Mouse (Mus musculus): ENCODE results near the gene Dlg2. TPM values are rescaled to one million over a fixed set of nuclear protein-coding genes. Genes with fewer than 3 reads are reported as not detected.

Gene Dlg2
- total RNA-seq (2017) = 1.7 and 2.2 TPM in 2 replicates

DNA sequence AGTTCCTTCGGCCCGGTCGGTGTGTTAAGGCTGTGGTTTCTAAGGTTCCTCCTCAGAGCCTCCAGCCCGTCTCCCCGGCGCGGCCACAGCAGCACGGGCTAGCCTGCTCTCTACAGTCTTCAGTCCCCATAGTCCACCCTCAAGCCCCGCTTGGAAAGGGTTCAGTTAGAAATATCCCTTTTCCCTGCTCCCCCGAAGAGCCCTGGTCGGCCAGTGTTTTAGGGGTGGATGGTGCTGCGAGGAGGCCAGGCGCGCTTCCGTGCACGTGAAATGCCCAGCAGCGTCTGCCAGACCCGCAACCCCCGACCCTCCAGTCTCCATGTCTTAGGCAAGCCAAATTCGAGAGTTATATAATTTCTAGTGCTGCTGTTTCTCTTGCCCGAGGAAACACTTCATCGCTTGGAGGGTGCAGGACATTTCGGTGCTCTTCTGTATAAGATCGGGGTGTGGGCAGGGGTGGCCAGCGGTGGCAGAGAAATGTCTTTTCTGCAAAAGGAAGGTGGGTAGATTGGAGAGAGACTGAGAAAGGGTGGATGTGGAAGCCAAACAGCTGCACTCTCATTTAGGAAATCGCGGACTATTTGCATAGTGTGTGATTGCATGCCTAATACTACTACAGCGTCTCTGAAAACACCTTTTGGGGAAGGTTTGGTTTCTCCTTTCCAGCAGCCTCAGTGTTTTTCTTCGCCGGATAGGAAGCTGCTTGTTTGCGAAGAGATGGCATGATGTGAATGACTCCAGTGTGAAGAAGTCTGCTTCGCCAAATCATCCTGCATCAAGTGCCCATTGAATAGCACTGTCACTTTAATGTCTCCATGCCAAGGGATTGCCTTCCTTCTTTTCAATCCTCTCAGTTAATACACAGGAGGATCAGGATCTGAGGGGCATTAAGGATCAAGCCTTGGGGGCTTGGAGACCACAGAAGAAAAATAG is at the start of gene Dlg2:
Dlg2 (plus strand) TSS at position 360 of the 933 bp plus-strand sequence.
- ATAC-seq (ENCODE audit: extremely low read depth, insufficient number of reproducible peaks, low FRiP score, poor library complexity, severe bottlenecking) = no peak

GRCm38 (mm10) chr7:90427006-90427405 is 49.5 kb upstream of the Dlg2 start:
- no peak for ATAC-seq (ENCODE audit: extremely low read depth, insufficient number of reproducible peaks, low FRiP score, poor library complexity, severe bottlenecking)

DNA sequence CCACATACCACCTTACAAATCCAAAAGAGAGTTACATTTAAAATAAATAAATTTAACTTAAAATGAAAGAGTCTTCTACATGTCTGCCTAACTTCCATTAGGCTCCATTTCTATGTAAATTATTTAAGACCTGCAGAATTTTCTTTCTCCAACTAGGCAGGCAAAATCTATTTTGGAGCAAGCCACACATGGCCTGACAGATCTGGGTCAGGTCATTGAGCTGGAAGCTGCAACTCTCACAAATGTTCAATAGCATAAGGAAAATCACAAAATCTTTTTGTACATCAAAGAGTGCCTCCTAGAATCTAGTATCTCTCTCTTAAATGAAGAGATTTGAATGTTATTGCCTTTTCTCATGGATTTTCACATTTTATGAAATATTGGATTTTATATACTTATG is 44.3 kb upstream of the Dlg2 start:
- no peak for ATAC-seq (ENCODE audit: extremely low read depth, insufficient number of reproducible peaks, low FRiP score, poor library complexity, severe bottlenecking)

GRCm38 (mm10) chr7:90440044-90440443 is 36.4 kb upstream of the Dlg2 start:
- ATAC-seq (ENCODE audit: extremely low read depth, insufficient number of reproducible peaks, low FRiP score, poor library complexity, severe bottlenecking) = no peak

GRCm38 (mm10) chr7:90442070-90442469 is 34.4 kb upstream of the Dlg2 start:
- no peak for ATAC-seq (ENCODE audit: extremely low read depth, insufficient number of reproducible peaks, low FRiP score, poor library complexity, severe bottlenecking)

DNA sequence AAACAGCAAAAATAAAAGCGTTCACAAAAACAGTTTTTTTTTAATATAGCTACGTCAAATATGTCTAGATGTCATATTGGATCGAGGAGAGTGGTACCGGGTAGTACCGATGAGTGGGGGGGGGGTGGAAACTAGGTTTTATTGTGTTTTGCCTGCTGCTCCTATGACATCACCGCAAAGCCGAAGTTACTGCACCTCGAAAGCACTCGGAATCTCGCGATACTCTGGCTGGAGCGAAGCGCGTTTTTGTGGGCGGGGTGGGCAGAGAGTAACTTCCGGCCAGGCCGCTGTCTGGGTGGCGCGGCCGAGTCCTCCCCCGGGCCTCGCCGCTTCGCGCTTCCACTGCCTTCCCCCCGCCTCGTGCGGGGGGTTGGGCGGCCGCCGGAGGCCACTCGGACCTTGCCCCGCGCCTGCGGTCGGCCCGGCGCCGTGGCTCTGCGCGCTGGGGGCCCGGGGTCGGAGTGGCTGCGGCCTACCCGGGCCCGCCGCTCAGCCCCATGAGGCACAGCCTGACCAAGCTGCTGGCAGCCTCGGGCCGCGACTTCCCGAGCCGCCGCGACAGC is 33.9 kb upstream of the Dlg2 start, which contains the start of gene Crebzf:
Crebzf (plus strand) TSS at position 212 of the 563 bp plus-strand sequence.
- peak; percentile 95 for ATAC-seq (ENCODE audit: extremely low read depth, insufficient number of reproducible peaks, low FRiP score, poor library complexity, severe bottlenecking)

GRCm38 (mm10) chr7:90443101-90444091 is 33.1 kb upstream of the Dlg2 start:
- peak; percentile 52 for ATAC-seq (ENCODE audit: extremely low read depth, insufficient number of reproducible peaks, low FRiP score, poor library complexity, severe bottlenecking)

GRCm38 (mm10) chr7:90444206-90444605 is 32.3 kb upstream of the Dlg2 start:
- no peak for ATAC-seq (ENCODE audit: extremely low read depth, insufficient number of reproducible peaks, low FRiP score, poor library complexity, severe bottlenecking)

GRCm38 (mm10) chr7:90456149-90456844 is 20.2 kb upstream of the Dlg2 start:
- no peak for ATAC-seq (ENCODE audit: extremely low read depth, insufficient number of reproducible peaks, low FRiP score, poor library complexity, severe bottlenecking)

DNA sequence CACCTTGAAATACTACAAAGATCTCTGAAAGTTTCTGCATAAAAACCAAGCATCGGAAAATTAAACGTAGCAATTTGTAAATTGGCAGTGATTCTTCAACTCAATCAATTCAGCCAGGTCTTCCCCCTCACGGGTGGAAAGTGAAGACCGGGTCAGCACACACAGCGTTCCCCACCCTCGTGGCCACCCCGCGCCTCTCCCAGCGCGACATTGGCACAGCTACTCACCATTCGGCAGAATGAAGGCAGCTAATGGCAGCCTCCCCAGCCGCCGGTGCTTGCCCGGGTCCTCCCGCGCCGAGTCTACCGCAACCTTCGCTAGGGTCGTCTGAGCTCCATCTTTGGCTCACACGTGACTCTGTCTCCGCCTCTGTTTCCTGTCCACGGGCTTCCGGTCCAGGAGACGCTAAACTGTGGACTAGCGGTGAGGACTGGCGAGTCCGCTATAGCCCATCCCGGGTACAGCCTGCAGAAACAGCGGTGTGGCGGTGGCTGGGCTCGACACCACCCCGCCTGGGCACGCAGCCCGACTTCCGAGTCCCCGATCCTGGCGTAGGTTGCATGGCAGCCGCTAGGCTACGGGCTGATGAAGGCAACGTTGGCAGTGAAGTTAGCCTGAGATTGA is 19.5 kb upstream of the Dlg2 start, which contains the start of gene Tmem126a:
Tmem126a (minus strand) TSS at position 385 of the 624 bp plus-strand sequence.
- ATAC-seq (ENCODE audit: extremely low read depth, insufficient number of reproducible peaks, low FRiP score, poor library complexity, severe bottlenecking) = peak; percentile 93

GRCm38 (mm10) chr7:90457517-90457916 is 19.0 kb upstream of the Dlg2 start:
- no peak for ATAC-seq (ENCODE audit: extremely low read depth, insufficient number of reproducible peaks, low FRiP score, poor library complexity, severe bottlenecking)

DNA sequence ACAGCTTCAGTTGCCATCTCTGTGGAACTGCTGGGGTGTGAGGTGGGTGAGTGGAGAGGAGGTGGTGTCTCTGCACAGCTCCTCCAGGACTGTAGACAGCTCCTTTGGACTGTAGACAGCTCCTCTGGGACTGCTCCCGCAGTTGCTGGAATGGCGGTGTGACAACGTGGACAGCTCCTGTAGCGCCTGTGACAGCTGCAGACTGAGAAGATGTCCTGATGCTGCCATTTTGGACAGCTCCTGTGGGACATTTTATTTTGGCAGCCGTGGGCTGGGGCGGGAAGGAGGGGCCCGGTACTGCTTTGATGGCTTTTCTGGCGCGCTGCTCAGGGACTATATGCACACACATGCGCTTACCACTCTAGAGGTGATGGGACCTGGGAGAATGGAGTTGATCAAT is 16.1 kb upstream of the Dlg2 start:
- ATAC-seq (ENCODE audit: extremely low read depth, insufficient number of reproducible peaks, low FRiP score, poor library complexity, severe bottlenecking) = no peak

DNA sequence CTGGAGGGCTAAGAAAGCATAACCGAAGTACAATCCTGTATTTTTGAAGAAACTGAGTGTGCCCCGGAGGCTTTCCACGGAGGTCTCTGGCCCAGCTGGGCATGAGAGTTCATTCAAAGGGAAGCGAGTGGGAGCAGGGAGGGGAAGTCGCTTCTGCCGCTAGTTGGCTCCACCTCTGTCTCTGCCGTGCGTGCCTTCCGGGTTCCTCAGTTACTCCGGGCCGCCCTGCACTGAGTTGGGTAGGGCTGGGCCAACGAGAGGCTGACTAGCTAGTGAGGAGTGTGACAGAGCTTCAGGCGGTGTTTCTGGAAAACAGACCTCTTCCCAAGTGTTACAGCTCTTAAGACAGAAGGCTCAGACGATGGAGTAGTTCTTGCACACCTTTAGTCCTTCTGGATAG is 15.5 kb upstream of the Dlg2 start:
- ATAC-seq (ENCODE audit: extremely low read depth, insufficient number of reproducible peaks, low FRiP score, poor library complexity, severe bottlenecking) = peak; percentile 63

GRCm38 (mm10) chr7:90461441-90461840 is 15.0 kb upstream of the Dlg2 start:
- ATAC-seq (ENCODE audit: extremely low read depth, insufficient number of reproducible peaks, low FRiP score, poor library complexity, severe bottlenecking) = no peak

DNA sequence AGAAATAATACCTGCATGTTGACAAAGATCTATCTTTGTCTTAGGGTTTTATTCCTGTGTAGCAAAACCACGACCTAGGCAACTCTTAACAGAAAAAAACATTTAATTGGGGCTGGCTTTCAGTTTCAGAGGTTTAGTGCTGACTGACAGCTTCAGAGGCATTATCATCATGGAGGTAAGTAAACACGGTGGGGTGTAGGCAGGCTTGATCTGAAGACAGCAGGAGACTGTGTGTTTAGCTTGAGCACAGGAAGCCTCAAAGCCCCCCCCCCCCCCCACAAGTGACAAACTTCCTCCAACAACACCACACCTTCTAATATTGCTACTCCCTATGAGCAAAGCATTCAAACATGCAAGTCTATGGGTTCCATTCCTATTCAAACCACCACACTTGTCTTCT is 3.0 kb upstream of the Dlg2 start:
- no peak for ATAC-seq (ENCODE audit: extremely low read depth, insufficient number of reproducible peaks, low FRiP score, poor library complexity, severe bottlenecking)

DNA sequence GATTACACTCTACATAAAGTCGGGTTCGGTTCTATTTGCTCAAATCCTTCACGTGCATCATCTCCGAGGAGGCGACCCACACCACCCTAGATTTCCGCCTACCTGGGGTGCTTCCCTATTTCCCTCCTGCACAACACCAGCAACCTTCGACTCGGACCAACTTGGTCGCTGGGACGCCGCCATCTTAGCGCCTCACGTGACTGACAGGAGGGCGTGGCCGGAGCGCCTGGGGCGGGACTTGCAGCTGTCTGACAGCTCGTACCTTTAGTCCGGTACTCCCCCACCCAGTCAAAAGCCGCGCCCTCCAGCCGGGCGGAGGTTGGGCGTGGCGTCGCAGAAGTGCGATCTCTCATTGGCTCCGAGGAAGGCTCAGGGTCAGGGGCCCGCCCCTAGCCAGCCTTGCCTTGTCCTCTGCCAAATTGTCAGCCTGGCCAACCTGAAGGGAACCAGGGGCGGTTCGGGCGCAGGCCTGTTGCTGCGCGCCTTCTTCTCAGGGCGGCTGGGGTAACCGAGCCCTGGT is 619 bp upstream of the Dlg2 start, which contains the start of gene Tmem126b:
Tmem126b (minus strand) TSS at position 209 of the 520 bp plus-strand sequence.
- peak; percentile 99 for ATAC-seq (ENCODE audit: extremely low read depth, insufficient number of reproducible peaks, low FRiP score, poor library complexity, severe bottlenecking)

DNA sequence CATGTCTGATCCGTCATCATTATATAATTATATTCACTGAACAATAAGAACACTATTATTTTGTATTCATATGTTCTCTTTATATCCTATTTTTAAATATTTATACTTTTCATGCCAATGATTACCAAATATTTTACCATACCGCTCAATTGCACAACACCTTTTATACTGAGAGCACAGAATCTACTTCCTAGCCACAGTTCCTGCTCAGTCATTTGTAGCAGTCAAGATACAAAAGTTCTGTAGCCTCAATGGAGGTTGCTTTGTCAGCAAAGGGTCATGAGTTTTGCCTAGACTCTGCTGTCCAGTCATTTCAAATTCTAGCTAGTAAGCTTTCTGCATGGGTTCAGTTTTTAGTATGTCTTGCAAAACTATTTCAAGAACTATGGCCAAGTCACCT is 6.1 kb downstream of the Dlg2 start:
- no peak for ATAC-seq (ENCODE audit: extremely low read depth, insufficient number of reproducible peaks, low FRiP score, poor library complexity, severe bottlenecking)

DNA sequence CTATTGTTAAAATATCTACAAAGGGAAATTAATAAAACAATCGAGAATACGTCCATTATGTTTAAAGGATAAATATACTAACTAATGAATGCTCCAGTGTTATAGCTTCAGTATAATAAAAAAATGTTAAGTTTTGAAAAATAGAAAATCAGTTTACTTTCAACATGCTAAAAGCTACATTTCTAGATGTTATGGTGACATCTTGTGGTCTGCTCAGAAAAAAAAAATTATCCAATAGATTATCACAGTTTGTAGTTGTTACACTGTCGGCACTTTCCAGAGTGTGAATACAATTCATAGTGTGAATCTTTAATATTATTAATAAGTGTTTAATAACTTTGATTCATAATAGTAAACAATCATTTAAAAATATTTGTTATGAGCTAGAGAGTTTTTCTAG is 31.7 kb downstream of the Dlg2 start:
- no peak for ATAC-seq (ENCODE audit: extremely low read depth, insufficient number of reproducible peaks, low FRiP score, poor library complexity, severe bottlenecking)

Measured in neutrophil, adult 5-6 weeks (primary cell).